Mouse (Mus musculus): Measurements from ENCODE around the gene Gapvd1.

- no peak for TF ChIP-seq CTCF (IDR thresholded peaks at IDR 0.05; ENCODE audit: low read depth)
- no peak for TF ChIP-seq EP300 (IDR thresholded peaks at IDR 0.05; ENCODE audit: low read depth)
Observed at GRCm38 (mm10) chr2:34790282-34790681, 35.2 kb upstream of the Gapvd1 start.

All from liver, postnatal 0 days (tissue).